Mouse (Mus musculus): ENCODE results near the gene Mef2c. TPM values are rescaled to one million over a fixed set of nuclear protein-coding genes. Genes with fewer than 3 reads are reported as not detected.

Gene Mef2c
- total and polyA plus RNA-seq, 2 experiments from 2014 or later: 69.0 to 81.9 TPM

GRCm38 (mm10) chr13:83484721-83485369 is 19.0 kb upstream of the Mef2c start:
- Histone ChIP-seq H3K27me3 (ENCODE audit: control insufficient read depth, insufficient read depth, low read length) (no peaks in the 10 kb centered on the region), H3K4me1 (ENCODE audit: control insufficient read depth, insufficient read depth) (peaks cover 12% of the 10 kb centered on the region), H3K9ac (replicated peaks; ENCODE audit: low read depth, low read length) (no peak overlapping the region), H3K27ac (ENCODE audit: low read depth) (no peak overlapping the region), H3K4me2 (ENCODE audit: low read depth, low read length) (no peak overlapping the region), H3K36me3 (replicated peaks; ENCODE audit: control insufficient read depth, insufficient read depth, low read length) (no peaks in the 10 kb centered on the region), H3K9me3 (replicated peaks; ENCODE audit: control insufficient read depth, low read length) (no peaks in the 10 kb centered on the region), H3K4me3 (ENCODE audit: low read depth, low read length) (no peak overlapping the region)
- TF ChIP-seq CTCF (IDR thresholded peaks at IDR 0.05; ENCODE audit: low read depth) (no peak), EP300 (IDR thresholded peaks at IDR 0.05; ENCODE audit: low read depth) (no peak)
- DNase-seq (ENCODE audit: low spot score): no peak
- no peak for ATAC-seq (ENCODE audit: insufficient read depth, low read depth)
- WGBS: 76% methylated on average over 7 of the region's 7 CpGs

DNA sequence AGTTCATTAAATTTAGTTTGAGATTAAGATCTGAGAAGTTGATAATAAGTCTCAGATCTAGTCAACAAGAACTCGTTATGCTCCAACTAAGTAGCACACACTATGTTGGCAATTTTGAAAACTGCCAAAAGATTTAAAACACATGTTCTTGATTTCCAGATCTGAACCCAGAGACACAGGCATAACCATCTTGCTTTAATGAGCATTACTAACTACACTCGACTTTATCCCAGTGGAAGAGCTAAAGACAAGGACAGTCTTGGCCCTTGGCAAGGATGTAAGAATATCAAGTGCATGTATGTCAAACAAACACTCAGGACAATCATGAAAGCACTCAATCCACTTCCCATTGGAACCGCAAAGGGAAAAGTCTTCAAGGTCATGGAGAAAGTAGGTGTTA is 11.8 kb upstream of the Mef2c start:
- 62% methylated on average over 3 of the region's 3 CpGs for WGBS
- Histone ChIP-seq H3K4me2 (ENCODE audit: low read depth, low read length) (no peak overlapping the region), H3K9ac (replicated peaks; ENCODE audit: low read depth, low read length) (no peak overlapping the region), H3K27ac (ENCODE audit: low read depth) (no peak overlapping the region), H3K27me3 (ENCODE audit: control insufficient read depth, insufficient read depth, low read length) (no peaks in the 10 kb centered on the region), H3K4me3 (ENCODE audit: low read depth, low read length) (no peak overlapping the region), H3K4me1 (ENCODE audit: control insufficient read depth, insufficient read depth) (no peaks in the 10 kb centered on the region), H3K9me3 (replicated peaks; ENCODE audit: control insufficient read depth, low read length) (no peaks in the 10 kb centered on the region), H3K36me3 (replicated peaks; ENCODE audit: control insufficient read depth, insufficient read depth, low read length) (no peaks in the 10 kb centered on the region)
- TF ChIP-seq EP300 (IDR thresholded peaks at IDR 0.05; ENCODE audit: low read depth): no peak
- no peak for TF ChIP-seq CTCF (IDR thresholded peaks at IDR 0.05; ENCODE audit: low read depth)
- ATAC-seq (ENCODE audit: insufficient read depth, low read depth) (no peak), DNase-seq (ENCODE audit: low spot score) (no peak)

DNA sequence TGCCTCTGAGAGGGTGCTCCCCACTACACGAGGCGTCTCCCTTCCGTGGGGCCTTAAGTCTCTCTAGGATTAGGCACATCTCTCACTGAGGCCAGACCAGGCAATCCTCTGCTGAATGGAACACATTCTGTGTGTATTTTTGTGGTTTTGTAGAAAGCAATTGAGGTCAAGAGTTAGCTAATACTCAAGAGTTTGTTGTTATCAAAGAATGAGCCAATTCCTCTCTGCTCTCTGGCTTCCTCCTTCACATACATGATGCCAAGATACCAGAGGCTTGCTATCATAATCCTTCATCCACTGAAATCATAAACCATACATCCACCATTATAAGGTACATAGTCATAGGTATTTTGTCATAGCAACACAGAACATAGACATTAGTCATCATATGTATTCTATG is 6.1 kb upstream of the Mef2c start:
- TF ChIP-seq EP300 (IDR thresholded peaks at IDR 0.05; ENCODE audit: low read depth) (no peak), CTCF (IDR thresholded peaks at IDR 0.05; ENCODE audit: low read depth) (no peak)
- no peak for DNase-seq (ENCODE audit: low spot score)
- H3K27ac ChIP-seq (ENCODE audit: low read depth): no peak overlapping the region
- no peak overlapping the region for H3K9ac ChIP-seq (replicated peaks; ENCODE audit: low read depth, low read length)
- no peak overlapping the region for H3K4me2 ChIP-seq (ENCODE audit: low read depth, low read length)
- no peak for ATAC-seq (ENCODE audit: insufficient read depth, low read depth)
- H3K4me1 ChIP-seq (ENCODE audit: control insufficient read depth, insufficient read depth): no peaks in the 10 kb centered on the region
- H3K27me3 ChIP-seq (ENCODE audit: control insufficient read depth, insufficient read depth, low read length): no peaks in the 10 kb centered on the region
- no peak overlapping the region for H3K4me3 ChIP-seq (ENCODE audit: low read depth, low read length)
- no peaks in the 10 kb centered on the region for H3K9me3 ChIP-seq (replicated peaks; ENCODE audit: control insufficient read depth, low read length)
- no peaks in the 10 kb centered on the region for H3K36me3 ChIP-seq (replicated peaks; ENCODE audit: control insufficient read depth, insufficient read depth, low read length)
- 86% methylated on average over 3 of the region's 3 CpGs for WGBS

DNA sequence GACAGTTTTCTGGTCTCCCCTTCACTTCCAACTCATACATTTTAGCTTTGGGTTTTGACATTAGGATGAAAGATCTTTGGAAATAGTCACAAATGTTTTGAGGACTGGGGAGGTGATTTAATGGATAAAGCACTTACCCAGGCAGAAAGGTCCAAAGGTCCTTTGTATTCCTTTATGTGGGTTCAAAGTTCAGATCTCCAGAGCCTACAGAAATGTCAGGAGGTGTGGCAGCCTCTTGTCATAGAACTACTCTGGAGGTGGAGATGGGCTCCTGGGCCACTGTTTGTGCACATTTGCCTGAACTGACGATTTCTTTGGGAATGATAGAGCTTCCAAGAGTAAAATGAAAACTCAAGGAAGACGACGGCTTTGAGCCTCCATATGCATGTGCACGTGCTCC is 4.3 kb upstream of the Mef2c start:
- WGBS: 87% methylated on average over 4 of the region's 4 CpGs
- DNase-seq (ENCODE audit: low spot score) (no peak), ATAC-seq (ENCODE audit: insufficient read depth, low read depth) (no peak)
- H3K9me3 ChIP-seq (replicated peaks; ENCODE audit: control insufficient read depth, low read length): no peaks in the 10 kb centered on the region
- no peak overlapping the region for H3K4me3 ChIP-seq (ENCODE audit: low read depth, low read length)
- no peak overlapping the region for H3K9ac ChIP-seq (replicated peaks; ENCODE audit: low read depth, low read length)
- no peak for TF ChIP-seq EP300 (IDR thresholded peaks at IDR 0.05; ENCODE audit: low read depth)
- TF ChIP-seq CTCF (IDR thresholded peaks at IDR 0.05; ENCODE audit: low read depth): no peak
- no peaks in the 10 kb centered on the region for H3K4me1 ChIP-seq (ENCODE audit: control insufficient read depth, insufficient read depth)
- no peaks in the 10 kb centered on the region for H3K36me3 ChIP-seq (replicated peaks; ENCODE audit: control insufficient read depth, insufficient read depth, low read length)
- H3K27ac ChIP-seq (ENCODE audit: low read depth): no peak overlapping the region
- no peaks in the 10 kb centered on the region for H3K27me3 ChIP-seq (ENCODE audit: control insufficient read depth, insufficient read depth, low read length)
- H3K4me2 ChIP-seq (ENCODE audit: low read depth, low read length): no peak overlapping the region

DNA sequence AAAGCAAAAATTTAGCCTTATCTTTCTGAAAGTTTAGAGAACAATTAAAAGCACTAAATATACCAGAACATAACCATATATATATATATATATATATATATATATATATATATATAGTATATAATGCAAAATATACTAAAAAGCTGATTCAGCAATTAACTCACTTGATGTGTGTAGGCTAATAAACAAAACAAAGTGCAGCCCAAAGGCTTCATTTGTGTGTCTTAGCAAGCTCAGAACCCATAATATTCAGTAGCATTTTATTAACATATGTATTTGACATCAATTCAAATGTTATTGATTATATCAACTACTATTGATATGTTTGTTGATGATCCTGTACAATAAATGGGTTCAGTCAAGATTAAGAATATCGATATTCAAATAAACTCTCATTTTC is 3.9 kb downstream of the Mef2c start:
- Histone ChIP-seq H3K9me3 (replicated peaks; ENCODE audit: control insufficient read depth, low read length) (no peaks in the 10 kb centered on the region), H3K4me1 (ENCODE audit: control insufficient read depth, insufficient read depth) (no peaks in the 10 kb centered on the region), H3K9ac (replicated peaks; ENCODE audit: low read depth, low read length) (no peak overlapping the region), H3K27ac (ENCODE audit: low read depth) (no peak overlapping the region), H3K36me3 (replicated peaks; ENCODE audit: control insufficient read depth, insufficient read depth, low read length) (no peaks in the 10 kb centered on the region), H3K27me3 (ENCODE audit: control insufficient read depth, insufficient read depth, low read length) (no peaks in the 10 kb centered on the region), H3K4me2 (ENCODE audit: low read depth, low read length) (no peak overlapping the region), H3K4me3 (ENCODE audit: low read depth, low read length) (no peak overlapping the region)
- 85% methylated on average over 1 of the region's 1 CpGs for WGBS
- no peak for TF ChIP-seq CTCF (IDR thresholded peaks at IDR 0.05; ENCODE audit: low read depth)
- TF ChIP-seq EP300 (IDR thresholded peaks at IDR 0.05; ENCODE audit: low read depth): no peak
- ATAC-seq (ENCODE audit: insufficient read depth, low read depth) (no peak), DNase-seq (ENCODE audit: low spot score) (no peak)

DNA sequence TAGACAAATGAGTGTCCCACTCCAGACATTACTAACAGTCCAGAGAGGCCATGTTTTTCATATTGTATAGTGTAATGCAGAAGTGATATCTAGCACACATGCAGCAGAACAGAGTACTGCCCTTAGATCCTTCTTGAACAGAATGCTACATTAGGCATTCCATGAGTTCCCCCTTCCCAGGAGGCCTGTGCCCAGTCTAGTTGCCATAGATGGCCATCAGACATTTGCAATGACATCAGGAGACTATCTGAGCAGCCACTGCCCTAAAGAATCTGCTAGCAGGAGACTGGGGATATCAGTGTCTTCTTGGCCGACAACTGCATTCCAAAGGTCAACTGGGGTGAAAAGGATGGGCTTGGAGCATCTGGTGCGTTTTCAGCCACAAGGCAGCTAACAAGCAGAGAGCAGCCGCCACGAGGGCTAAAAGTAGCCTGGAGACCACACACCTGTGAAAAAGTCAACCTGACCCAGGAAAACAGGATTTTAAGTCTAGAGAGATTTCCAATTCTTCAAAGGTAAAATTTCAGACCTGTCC is 11.2 kb downstream of the Mef2c start:
- no peaks in the 10 kb centered on the region for H3K9me3 ChIP-seq (replicated peaks; ENCODE audit: control insufficient read depth, low read length)
- no peak for DNase-seq (ENCODE audit: low spot score)
- no peak overlapping the region for H3K4me3 ChIP-seq (ENCODE audit: low read depth, low read length)
- WGBS: 29% methylated on average over 4 of the region's 4 CpGs
- no peaks in the 10 kb centered on the region for H3K27me3 ChIP-seq (ENCODE audit: control insufficient read depth, insufficient read depth, low read length)
- no peak overlapping the region for H3K4me2 ChIP-seq (ENCODE audit: low read depth, low read length)
- no peaks in the 10 kb centered on the region for H3K4me1 ChIP-seq (ENCODE audit: control insufficient read depth, insufficient read depth)
- no peak for ATAC-seq (ENCODE audit: insufficient read depth, low read depth)
- TF ChIP-seq CTCF (IDR thresholded peaks at IDR 0.05; ENCODE audit: low read depth) (no peak), EP300 (IDR thresholded peaks at IDR 0.05; ENCODE audit: low read depth) (no peak)
- H3K36me3 ChIP-seq (replicated peaks; ENCODE audit: control insufficient read depth, insufficient read depth, low read length): no peaks in the 10 kb centered on the region
- H3K9ac ChIP-seq (replicated peaks; ENCODE audit: low read depth, low read length): no peak overlapping the region
- no peak overlapping the region for H3K27ac ChIP-seq (ENCODE audit: low read depth)

Data from heart, postnatal 0 days (tissue).